Mouse (Mus musculus) B cell, adult 67 days (primary cell): Measurements from ENCODE around the gene Vmn2r79. TPM values are rescaled to one million over a fixed set of nuclear protein-coding genes. Genes with fewer than 3 reads are reported as not detected.

Source experiments
- total RNA-seq, 2 experiments: library from RNA; stranded (reverse); gene quantifications; 4 replicates each; pipeline ENCODE4 v1.2.4; 2023

Vmn2r79 gene
- under 1 TPM; 0.06 to 0.15 TPM for total RNA-seq

GRCm38 (mm10) chr7:86995815-86996214 lies at the start of gene Vmn2r79:
Gene Vmn2r79, plus strand, starts transcription at chr7:86996115.

Other genes starting within 250 kb of the Vmn2r79 start
- gene Folh1, start 220.2 kb upstream of the Vmn2r79 start, total RNA-seq, result not detected
- not detected for gene Vmn2r77, start 201.1 kb upstream of the Vmn2r79 start, total RNA-seq
- gene Vmn2r78, start 81.0 kb upstream of the Vmn2r79 start, total RNA-seq, result not detected
- gene Nox4, start 250.0 kb downstream of the Vmn2r79 start, total RNA-seq, result not detected